Mouse (Mus musculus) gastrocnemius, postnatal 4 days (tissue): Measurements from ENCODE around the gene Adcy3. TPM values are rescaled to one million over a fixed set of nuclear protein-coding genes. Genes with fewer than 3 reads are reported as not detected.

Experiments used
- DNase-seq, 2 experiments: peaks; one replicate each; pipeline ENCODE4 v3.0.0; 2021 to 2022; ENCODE audit warnings: low spot score in 2 of 2, mixed read lengths in 2 of 2
- total RNA-seq, 2 experiments: library from RNA; stranded (reverse); gene quantifications; 2 replicates each; pipeline ENCODE4 v1.2.3; 2021

Adcy3 gene
- total RNA-seq, 2 experiments from 2014 or later = 9.4 to 10.0 TPM

DNA sequence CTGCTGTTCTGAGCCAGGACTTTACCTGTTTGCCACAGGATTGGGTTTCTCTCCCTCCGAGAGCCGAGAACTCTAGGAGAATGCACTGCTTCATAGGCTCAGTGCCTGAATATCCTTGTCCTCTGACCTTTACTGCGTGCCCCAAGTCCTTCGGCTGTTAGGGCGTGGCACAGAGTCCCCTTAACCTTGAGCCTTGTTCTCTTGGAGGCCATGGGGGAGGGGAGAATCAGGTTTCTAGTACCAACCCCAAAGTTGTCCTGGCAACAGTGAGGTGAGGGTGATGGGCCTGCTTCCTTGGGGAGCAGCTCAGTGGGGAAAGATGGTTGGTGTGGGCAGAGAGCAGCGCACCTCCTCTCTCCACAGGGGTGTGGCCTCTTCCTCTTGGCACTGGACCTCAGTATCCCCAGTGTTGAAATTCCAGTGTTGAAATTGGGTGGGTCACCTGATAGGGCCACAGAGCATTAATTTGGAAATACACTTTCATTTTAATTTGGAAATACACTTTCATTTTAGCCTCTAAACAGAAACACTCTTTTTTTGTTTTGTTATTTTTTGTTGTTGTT is 46.8 kb downstream of the Adcy3 start:
- no peak for DNase-seq

DNA sequence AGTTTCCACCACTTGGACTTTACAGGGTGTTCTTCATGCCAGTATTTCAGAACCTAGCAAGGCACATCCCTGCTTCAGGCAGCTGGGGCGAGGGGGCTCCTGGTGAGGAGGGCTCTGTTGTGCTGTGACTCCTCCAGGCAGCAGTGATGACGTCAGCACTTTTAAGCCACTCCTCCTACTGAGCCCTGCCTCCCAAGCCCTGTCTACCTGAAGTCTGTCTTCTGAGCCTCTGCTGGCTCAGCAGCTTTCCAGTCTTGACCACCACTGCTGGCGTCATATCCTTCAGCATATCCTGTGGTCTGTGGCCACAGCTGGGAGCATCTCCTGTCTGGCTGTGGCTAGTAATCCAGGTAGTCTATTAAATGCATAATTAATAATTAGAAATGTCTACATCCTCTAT is 47.6 kb downstream of the Adcy3 start:
- DNase-seq = no peak

DNA sequence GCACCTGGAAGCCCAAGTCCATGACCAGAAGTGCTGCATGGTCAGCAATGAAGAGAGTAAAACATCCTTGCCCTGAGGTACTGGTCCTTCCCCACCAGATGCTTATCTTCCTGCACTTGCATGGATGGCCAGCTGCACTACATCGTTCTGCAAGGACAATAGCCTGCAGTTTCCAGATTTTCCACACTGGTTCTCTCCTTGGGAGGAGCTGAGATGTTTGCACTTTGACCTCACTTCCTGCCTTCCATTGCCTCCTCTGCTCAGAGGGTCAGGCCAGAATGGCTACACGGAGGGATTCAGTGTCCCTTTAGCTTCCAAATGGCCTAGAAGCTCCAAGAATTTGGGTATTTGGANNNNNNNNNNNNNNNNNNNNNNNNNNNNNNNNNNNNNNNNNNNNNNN is 51.7 kb downstream of the Adcy3 start:
- DNase-seq = no peak

DNA sequence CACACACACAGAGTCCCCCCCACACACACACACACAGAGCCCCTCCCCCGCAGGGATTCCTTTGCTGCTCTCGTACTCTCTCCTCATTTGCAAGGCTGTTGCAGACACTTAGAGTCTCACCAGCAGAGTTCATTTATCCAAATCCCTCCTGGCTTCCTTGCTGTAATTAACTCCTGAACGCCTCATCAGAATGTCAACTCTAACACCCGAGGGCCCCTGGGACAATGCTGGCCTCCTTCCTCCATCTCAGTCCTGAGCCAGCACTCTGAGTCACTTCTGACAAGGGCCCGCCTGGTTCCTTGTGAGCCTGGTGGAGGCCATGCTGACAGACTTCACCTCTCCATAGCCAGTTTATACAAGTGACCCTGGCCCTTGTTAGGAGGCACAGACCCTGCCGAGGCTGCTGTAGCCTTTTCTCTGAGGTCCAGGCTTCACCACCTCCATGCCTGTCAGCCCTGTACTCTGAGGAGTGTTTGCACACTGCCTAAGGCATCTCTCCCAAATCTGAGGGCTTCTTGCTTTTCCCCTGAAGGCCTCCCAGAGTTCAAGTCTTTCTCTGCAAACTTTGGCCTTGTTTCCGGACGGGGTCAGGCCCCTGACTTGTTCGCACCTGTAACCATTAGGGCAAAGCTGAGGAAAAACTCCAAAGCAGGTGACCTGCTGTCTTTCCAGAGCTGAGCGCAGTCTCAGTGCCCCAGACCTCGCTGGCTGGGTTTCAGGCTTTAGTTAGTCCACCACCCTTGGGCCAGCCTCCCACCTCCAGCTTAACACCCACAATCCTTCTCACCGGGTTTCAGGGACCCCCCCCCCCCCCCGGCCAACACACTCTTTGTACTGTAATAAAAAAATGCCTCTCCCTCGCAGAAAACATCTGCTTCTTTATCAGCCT is 55.5 kb downstream of the Adcy3 start:
- DNase-seq = peak; percentile 41 to 66

- no peak for DNase-seq
Measured at GRCm38 (mm10) chr12:4189060-4189447, 56.2 kb downstream of the Adcy3 start.

DNA sequence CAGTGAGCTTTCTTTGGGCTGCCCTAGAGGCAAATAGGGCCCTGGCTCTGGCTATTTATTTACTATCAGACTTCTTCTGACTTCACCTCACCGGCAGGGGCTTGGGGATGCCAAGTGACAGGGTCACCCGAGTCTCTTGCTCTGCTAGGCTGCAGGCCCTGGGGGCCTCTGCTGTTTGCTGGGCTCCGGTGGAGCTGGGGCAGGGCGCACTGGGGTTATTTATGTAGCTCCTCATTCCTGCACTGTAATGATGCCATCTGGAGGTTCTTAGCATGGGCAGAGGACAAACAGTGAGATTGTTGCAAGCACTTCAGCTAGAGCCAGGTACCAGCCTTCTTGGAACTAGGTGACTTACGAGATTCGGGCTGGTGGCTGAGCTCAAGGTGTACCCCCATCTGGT is 59.6 kb downstream of the Adcy3 start:
- no peak for DNase-seq

- no peak for DNase-seq
Measured at GRCm38 (mm10) chr12:4193025-4193740, 60.3 kb downstream of the Adcy3 start.

- no peak for DNase-seq
Measured at GRCm38 (mm10) chr12:4194643-4195042, 61.7 kb downstream of the Adcy3 start.

GRCm38 (mm10) chr12:4198702-4199101 is 65.8 kb downstream of the Adcy3 start:
- DNase-seq = no peak

DNA sequence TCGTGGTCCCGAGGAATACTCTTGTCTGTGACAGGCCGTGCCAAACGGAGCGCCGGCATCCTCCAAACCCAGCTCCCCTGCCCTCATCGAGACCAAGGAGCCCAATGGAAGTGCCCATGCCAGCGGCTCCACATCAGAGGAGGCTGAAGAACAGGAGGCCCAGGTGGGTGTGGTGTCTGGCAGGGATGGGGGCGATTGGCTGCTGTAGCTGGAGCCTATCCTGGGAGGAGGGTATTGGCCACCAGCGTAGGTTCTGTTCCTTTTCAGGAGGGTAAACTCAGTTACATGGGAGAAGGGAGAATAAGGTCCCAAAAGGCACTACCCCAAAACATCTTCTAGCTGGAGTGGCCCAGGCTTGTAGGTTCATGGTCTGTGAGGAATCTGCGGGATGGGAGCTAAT is 66.4 kb downstream of the Adcy3 start:
- DNase-seq = no peak

DNA sequence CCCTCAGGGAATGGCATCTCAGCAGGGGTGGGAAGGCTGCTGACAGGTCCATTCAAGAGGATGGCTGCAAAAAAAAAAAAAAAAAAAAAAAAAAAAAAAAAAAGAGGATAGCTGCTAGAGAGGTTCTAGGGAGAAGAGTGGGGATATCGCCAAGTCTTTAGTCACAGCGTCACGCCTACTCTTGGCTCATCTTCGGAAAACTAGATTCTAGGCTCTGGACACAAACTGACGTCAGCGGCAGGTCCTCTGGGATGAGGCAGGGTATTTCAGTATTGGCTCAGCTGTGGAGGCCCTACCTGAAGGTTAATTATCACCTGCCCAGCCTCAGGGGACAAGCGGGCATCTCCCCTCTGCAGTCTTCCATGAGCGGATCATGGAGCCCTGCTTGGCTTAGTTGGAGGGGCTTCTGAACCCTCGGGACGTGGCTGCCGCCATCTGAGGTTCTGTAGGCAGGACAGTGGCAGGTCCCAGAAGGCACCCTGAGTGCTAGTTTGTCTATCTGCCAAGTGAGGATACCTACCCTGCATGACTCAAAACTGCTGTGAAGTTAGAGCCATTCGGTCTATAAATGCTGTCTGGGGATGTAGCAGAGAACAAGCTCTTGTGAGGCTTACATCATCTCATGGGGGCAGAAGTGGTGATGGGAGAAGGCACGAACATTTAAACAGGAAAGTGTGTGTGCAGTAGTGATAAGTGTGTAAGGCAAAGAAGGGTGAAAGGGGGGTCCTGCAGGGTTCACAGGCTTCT is 68.7 kb downstream of the Adcy3 start:
- DNase-seq = peak in 1 of 2 experiments; percentile 60

- DNase-seq = no peak
Measured at GRCm38 (mm10) chr12:4202206-4202605, 69.3 kb downstream of the Adcy3 start.

DNA sequence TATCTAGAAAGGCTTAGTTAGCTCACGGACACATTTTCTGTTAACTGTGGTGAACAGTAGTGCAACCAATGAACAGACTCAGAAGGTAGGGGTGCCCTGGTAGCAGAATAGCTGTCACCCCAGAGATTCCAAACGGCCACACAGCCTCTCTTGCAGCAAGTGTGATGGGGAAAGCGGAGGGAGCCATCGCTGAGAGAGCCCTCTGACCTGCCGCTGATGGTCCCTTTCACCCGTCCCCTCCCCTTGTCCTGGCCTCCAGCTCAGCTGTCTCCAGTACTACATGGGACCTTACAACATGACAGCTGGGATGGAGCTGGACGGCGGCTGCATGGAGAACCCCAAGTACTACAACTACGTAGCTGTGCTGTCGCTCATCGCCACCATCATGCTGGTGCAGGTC is 73.2 kb downstream of the Adcy3 start:
- DNase-seq = no peak

DNA sequence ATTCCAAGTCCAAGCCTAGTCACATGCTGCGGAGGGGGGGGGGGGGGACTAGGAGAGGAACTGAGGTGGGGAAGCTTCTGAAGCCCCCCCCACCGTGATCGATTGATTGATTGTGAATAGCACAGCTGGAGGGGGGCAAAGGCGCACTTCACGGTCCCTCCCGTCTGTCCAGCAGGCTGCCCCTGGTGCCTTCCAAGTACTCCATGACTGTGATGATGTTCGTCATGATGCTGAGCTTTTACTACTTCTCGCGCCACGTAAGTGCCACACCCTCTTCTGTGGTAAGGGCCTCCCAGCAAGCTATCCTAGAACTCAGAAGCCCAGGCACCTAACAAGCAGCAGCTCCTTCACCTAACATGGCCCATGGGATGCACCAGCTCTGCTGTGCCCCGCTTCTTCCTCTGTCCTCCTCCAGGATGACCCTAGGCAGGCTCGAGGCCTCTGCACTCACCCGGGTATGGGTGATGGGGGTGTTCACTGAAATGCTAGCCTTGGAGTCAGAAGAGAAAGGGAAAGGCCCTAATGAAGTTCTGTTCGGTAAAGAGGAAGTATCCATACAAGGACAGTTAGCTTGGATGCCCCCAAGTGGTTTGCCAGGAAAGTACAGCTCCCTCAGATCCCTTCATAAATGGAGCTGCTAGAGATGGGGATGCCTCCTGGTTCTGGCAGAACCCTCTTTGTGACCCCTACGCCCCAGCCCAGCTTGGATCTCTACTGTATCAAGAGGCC is 75.7 kb downstream of the Adcy3 start:
- DNase-seq = peak in 1 of 2 experiments; percentile 50

DNA sequence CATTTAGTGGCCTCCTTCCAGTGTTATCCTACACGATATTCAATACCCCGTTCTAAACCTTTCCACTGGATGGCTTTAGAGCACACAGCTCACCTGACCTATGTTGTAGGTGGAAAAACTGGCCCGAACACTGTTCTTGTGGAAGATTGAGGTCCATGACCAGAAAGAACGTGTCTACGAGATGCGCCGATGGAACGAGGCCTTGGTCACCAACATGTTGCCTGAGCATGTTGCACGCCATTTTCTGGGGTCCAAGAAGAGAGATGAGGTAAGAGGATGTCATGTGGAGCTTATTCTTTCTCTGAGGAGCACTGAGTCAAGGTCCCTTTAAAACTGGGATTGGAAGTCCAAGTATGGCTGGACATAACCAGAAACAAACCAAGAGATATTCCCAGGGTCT is 76.3 kb downstream of the Adcy3 start:
- no peak for DNase-seq

DNA sequence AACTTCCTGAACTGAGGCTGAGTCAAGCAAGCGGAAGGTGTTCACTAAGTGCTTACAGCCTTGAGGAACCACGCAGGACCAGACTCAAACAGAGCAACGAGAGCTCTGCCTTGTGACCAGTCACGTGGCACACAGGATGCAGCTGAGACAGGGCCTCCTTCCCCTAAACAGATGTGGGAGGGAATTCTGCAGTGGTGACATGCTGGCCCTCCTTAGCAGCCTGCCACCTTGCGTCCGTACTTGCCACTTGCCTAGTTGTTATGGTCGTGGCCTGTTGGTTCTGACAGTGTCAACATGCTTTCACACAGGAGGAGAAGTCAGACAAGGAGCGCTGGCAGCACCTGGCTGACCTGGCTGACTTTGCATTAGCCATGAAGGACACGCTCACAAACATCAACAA is 78.3 kb downstream of the Adcy3 start:
- no peak for DNase-seq

DNA sequence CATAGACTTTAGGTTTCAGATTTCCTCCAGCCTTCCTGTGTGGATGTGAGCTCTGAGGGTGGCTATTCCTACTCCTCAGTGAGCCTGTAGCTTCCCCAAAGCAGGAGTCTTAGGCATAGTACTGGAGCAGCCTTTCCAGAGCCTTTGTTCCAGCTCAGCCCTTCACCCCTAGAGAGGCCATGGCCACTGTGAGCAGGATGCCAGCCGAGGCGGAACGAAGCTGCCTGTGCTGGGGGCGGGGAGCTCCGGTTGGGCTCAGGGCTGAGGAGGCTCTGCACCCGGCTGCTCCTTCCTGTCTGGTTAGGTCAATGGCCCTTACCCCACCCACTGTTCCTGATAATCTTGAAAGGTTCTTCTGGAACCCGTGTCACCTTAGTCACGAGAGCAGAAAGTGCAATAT is 80.0 kb downstream of the Adcy3 start:
- DNase-seq = no peak

DNA sequence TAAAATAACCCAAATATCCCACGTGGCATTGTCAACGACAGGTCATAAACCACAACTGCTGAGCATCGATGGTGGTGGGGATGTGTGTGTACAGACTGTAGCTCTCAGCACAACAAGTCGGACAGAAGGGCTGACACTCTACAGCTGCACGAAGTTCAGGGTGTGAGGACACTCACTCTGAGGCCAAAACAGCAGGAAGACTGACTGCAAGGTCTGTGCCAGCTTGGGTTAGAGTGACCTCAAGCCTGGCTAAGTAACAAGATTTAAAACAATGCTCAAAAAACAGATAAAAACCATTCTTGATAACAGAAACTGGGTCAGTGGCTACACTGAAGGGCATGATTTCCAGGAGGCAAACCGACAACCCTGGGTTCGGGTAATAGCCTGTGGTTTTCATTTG is 97.3 kb downstream of the Adcy3 start:
- DNase-seq = no peak

DNA sequence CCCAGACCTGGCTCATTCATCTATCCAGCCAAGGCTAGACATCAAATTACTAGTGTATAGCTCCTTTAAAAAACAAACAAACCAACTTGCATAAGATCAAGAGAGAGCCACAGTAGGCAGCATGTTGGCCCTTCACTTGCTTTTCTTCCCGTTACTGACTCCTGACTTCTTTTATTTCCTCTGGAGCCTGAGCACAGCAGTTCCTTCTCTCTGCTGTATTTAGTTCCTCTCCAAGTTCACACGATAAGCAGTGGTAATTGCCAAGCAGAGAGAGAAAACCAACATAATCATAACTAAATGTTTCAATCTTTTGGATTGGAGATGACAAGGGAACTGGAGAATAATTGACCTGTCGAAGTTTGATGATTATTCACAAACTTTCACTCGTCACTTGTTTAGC is 99.9 kb downstream of the Adcy3 start:
- no peak for DNase-seq

GRCm38 (mm10) chr12:4233572-4234508 is 100.9 kb downstream of the Adcy3 start, which contains the start of the genes Ptrhd1 and Cenpo:
Gene Ptrhd1, plus strand, starts transcription at chr12:4234027.
Gene Cenpo, minus strand, starts transcription at chr12:4234294.
- DNase-seq = peak; percentile 82 to 93
